Mouse (Mus musculus) Patski (cell line): ENCODE measurements around the gene Sin3b. TPM values are rescaled to one million over a fixed set of nuclear protein-coding genes. Genes with fewer than 3 reads are reported as not detected.
A peak's percentile ranks its signal among the peaks of the same experiment; 100 is the strongest.

Experiments
- ATAC-seq: fragments of 100-300 bp; one replicate; pipeline ENCODE4 v1.8.0; 2021
- CTCF ChIA-PET: fragments of 350-600 bp; sonication (Branson Sonifier 250); formaldehyde crosslinking; loops from one replicate; lab custom pipeline; 2022; ENCODE audit warnings: inconsistent platforms; lab: Charles Lee
- POLR2A ChIA-PET: fragments of 350-600 bp; sonication (Branson Sonifier 250); formaldehyde crosslinking; loops from one replicate; lab custom pipeline; 2022; ENCODE audit warnings: antibody characterized with exemption, inconsistent platforms; lab: Charles Lee
- DNase-seq: peaks from one replicate; pipeline ENCODE4 v3.0.0-alpha.2; 2011; ENCODE audit warnings: low read depth, low spot score
- H3K27me3 ChIP-seq: fragments of 371-371 bp; one replicate; pipeline ENCODE4 v1.5.1; 2021
- CTCF ChIP-seq: fragments of 100-300 bp; IDR thresholded peaks from one replicate; pipeline ENCODE4 v1.5.1; 2021
- in situ Hi-C: fragments of 300-500 bp; cut with MboI; formaldehyde crosslinking; loops from 3 replicates; pipeline ENCODE4 v1.11.1; 2018; ENCODE audit warnings: low pct_unique_long_range_greater_than_20kb, mixed read lengths
- polyA plus RNA-seq: library from polyadenylated mRNA; unstranded; gene quantifications from one replicate; pipeline ENCODE4 v1.2.3, GENCODE M21; 2021

Gene Sin3b
- polyA plus RNA-seq, 1 experiment from 2014 or later: 194 TPM

DNA sequence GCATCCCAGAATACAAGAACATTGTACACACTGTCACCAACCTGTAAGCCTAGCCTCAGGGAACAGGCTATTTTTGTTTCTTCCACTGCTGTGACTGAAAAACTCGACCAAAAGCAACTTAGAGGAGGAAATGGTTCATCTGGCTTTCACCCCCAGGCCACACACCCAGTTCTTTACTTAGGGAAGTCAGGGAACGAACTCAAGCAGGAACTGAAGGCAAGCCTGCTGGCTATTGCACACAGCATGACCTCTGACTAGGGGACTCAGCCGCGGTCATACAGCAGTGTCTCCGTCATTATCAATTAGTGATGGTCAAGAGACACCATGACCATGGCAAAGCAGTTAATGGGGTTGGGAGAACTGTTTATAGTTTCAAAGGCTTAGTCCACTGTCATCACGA, 10.5 kb upstream of the Sin3b start:
- no peak for DNase-seq
- POLR2A ChIA-PET: no interaction called here
- H3K27me3 ChIP-seq: peaks cover 8% of the 10 kb centered on the region
- ATAC-seq: peak; percentile 35
- no peak for TF ChIP-seq CTCF
- CTCF ChIA-PET: no interaction called here
- in situ Hi-C loops: no loop called here

DNA sequence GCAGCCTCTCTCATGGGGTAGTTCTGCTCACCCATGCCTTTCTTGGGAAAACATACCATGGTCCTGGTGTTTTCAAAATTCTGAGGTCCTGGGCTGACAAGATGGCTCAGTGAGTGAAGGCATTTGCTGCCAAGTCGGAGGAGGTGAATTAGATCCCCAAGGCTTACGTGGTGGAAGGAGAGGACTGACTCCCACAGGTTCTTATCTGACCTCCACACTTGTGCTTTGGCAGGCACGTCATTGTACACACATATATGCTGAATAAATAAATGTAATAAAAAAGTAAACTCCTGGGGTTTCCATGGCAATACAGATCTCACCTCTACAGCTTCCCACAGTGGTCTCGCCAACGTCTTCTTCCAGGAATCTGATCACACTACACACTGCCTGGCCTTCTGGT, 6.5 kb upstream of the Sin3b start:
- DNase-seq (no peak), ATAC-seq (no peak)
- CTCF ChIA-PET: interaction anchor here (1.8 kb wide), 1 partner anchor 10 kb away, joined by 5 read pairs; no protein-coding TSS in a partner anchor
- in situ Hi-C loops: no loop called here
- POLR2A ChIA-PET: no interaction called here
- no peak for TF ChIP-seq CTCF
- peaks cover 8% of the 10 kb centered on the region for H3K27me3 ChIP-seq

DNA sequence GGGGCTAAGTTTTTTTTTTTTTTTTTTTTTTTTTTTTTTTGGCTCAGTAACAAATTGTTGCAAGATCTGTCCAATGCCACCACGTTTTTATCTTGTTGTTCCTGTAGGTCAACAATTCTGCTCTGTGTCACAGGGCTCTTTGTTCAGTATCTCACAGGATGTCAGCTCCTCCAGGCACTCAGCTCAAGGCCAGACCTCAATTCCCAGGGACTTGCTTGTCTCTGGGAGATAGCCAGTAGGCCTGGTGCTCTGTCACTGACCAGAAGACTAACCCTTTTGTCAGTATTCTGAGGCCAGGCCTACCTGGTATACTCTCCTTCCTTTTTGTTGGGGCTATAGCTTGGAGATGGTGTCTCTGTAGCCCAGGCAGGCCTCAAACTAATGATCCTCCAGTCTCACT, 2.5 kb upstream of the Sin3b start:
- POLR2A ChIA-PET: interaction anchor here (0.6 kb wide), 1 partner anchor 26 kb away, joined by 5 read pairs; no protein-coding TSS in a partner anchor
- ATAC-seq (no peak), DNase-seq (no peak)
- TF ChIP-seq CTCF: no peak
- in situ Hi-C loops: no loop called here
- CTCF ChIA-PET: interaction anchor here (1.6 kb wide), 1 partner anchor 10 kb away, joined by 3 read pairs; no protein-coding TSS in a partner anchor
- H3K27me3 ChIP-seq: no peaks in the 10 kb centered on the region

DNA sequence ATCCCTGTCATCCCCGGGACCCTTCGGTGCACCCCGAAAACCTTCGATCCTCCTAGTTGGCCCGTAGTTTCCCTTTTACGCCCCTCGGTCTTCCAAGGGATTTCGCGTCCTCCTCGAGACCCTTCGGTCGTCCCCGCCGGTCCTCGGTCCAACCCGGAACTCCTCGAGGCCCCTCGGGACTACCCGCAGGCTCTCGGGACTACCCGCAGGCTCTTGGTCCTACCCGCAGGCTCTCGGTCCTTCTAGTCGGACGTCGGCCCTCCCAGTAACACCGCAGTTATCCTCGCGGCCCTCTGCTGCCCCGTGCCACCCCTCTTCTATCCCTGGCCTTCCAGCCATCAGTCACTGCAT, 541 bp downstream of the Sin3b start:
- CTCF ChIA-PET: no interaction called here
- no peak for TF ChIP-seq CTCF
- DNase-seq: no peak

DNA sequence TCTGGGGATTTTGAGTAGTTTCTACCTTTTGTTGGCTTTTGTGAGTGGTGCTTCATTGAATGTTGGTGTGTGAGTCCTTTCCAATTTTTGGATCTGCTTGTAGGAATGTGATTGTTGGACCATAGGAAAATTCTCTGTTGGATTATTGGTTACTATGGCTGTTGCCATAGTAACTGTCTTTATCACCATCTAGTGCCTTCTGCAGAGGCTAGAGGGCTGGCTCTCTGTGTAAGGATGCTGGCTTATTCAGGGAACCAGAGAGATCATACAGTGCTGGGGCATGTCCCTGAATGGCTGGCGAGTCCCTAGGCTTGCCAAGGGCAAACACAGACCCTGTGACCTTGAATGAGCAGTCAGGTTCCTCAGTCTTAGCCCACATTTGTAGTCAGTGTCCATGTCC, 5.6 kb downstream of the Sin3b start:
- ChIA-PET POLR2A (no interaction called here), CTCF (no interaction called here)
- in situ Hi-C loops: no loop called here
- ATAC-seq (no peak), DNase-seq (no peak)
- no peaks in the 10 kb centered on the region for H3K27me3 ChIP-seq
- TF ChIP-seq CTCF: no peak

More for the DNA sequence above, 541 bp downstream of the Sin3b start:
- H3K27me3 ChIP-seq: no peaks in the 10 kb centered on the region
- ATAC-seq: peak; percentile 52
- POLR2A ChIA-PET: no interaction called here
- in situ Hi-C loops: no loop called here

DNA sequence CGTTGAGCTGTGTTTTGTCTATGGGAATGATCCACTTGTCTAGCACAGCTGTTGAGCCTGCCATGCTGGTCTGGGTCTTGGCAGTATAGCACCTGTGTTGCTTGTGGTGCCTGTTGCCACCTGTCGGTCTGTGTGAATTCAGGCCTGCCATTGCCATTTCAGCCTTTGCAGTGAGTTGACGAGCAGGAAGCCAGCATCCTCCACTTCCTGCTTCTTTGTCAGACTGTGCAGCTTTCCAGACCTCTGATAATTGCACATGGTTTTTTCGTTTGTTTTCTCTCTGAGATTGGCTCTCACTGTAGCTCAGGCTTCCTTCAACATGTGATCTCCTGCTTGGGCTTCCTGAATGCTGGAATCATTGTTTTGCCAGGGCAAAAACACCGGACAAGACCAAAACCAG, 11.9 kb downstream of the Sin3b start:
- ChIA-PET POLR2A (interaction anchor here (0.7 kb wide), 1 partner anchor 24 kb away, joined by 4 read pairs; no protein-coding TSS in a partner anchor), CTCF (interaction anchor here (1.6 kb wide), 1 partner anchor 8 kb away, joined by 6 read pairs; no protein-coding TSS in a partner anchor)
- no peaks in the 10 kb centered on the region for H3K27me3 ChIP-seq
- ATAC-seq: no peak
- no peak for TF ChIP-seq CTCF
- in situ Hi-C loops: no loop called here
- no peak for DNase-seq

DNA sequence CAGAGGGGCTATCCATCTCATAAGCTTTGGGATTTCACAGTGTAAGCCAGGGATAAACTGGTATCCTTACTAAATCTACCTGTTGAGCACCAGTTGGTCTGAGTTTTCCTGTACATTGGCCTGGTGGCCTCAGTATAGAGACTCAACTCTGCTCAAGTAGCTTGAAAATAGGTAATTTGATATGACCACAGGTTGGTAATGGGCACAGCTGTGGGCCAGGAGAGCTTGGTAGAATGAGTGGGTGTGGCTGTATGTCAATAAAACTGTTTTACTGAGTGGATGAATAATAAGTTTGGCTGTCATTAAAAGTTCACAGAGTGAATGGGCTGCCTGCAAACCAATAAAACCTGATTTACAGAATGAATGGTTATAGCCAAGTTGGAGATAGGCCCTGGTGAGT, 13.8 kb downstream of the Sin3b start:
- no peak for TF ChIP-seq CTCF
- no peaks in the 10 kb centered on the region for H3K27me3 ChIP-seq
- CTCF ChIA-PET: no interaction called here
- POLR2A ChIA-PET: interaction anchor here (0.5 to 1.0 kb wide), 2 partner anchors 12 to 173 kb away, joined by 3 read pairs; no protein-coding TSS in a partner anchor
- DNase-seq: no peak
- in situ Hi-C loops: no loop called here
- ATAC-seq: no peak

DNA sequence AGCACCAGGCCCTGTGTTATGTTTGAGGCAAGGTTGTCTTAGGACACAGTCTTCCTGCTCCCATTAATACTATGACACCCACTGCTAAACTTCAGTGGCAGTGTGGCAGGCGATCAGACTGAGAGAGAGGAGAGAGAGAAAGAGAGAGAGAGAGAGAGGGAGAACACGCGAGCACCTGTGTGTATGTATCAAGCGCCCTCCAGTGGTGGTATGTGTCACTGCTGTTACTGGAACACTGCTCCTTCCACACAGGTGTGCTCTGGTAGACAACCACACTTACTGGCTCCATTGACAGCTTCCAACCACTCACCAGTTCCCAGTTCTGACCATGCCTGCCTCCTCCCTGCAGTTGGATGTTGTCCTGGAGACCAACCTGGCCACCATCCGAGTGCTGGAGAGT, 23.0 kb downstream of the Sin3b start:
- ATAC-seq: no peak
- no peaks in the 10 kb centered on the region for H3K27me3 ChIP-seq
- ChIA-PET CTCF (interaction anchor here (0.8 to 2.5 kb wide), 3 partner anchors 8 to 65 kb away, joined by 3 to 4 read pairs (median 3); no protein-coding TSS in a partner anchor), POLR2A (no interaction called here)
- in situ Hi-C loops: loop anchor here (5.0 kb wide), 1 partner anchor 64 kb away; no protein-coding TSS in a partner anchor
- no peak for TF ChIP-seq CTCF
- no peak for DNase-seq

DNA sequence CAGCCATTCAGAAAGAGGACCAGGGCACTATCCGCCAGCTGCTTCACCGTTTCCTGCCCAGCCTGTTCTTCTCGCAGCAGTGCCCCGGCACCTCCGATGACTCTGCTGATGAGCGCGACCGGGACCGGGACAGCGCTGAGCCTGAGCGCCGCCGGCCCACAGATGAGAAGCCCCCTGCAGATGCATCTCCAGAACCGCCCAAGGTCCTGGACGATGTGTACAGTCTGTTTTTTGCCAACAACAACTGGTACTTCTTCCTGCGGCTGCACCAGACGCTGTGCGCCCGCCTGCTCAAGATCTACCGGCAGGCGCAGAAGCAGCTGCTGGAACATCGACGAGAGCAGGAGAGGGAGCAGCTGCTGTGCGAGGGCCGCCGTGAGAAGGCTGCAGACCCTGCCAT, 26.8 kb downstream of the Sin3b start:
- ChIA-PET POLR2A (interaction anchor here (0.6 to 1.6 kb wide), 2 partner anchors 22 to 149 kb away, joined by 3 read pairs; no protein-coding TSS in a partner anchor), CTCF (interaction anchor here (0.9 kb wide), 3 partner anchors 10 to 70 kb away, joined by 3 to 4 read pairs (median 3); no protein-coding TSS in a partner anchor)
- ATAC-seq (no peak), DNase-seq (no peak)
- no peak for TF ChIP-seq CTCF
- no peaks in the 10 kb centered on the region for H3K27me3 ChIP-seq
- in situ Hi-C loops: loop anchor here (5.0 kb wide), 1 partner anchor 68 kb away; no protein-coding TSS in a partner anchor

DNA sequence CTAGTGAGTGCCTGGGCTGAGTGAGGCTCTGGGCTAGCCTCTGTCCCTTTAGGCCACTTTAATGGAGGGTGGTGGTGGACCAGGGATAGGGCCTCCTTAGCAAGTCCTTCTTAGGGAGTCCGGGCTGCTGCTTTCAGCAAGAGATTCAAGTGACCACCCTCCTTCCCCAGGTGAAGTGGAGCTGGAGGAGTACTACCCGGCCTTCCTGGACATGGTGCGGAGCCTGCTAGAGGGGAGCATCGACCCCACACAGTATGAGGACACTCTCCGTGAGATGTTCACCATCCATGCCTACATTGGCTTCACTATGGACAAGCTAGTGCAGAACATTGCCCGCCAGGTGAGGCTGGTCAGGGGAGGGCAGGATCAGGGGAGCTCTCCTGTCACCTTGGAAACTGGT, 27.2 kb downstream of the Sin3b start:
- no peak for TF ChIP-seq CTCF
- no peaks in the 10 kb centered on the region for H3K27me3 ChIP-seq
- POLR2A ChIA-PET: interaction anchor here (1.6 kb wide), 1 partner anchor 23 kb away, joined by 3 read pairs; no protein-coding TSS in a partner anchor
- in situ Hi-C loops: no loop called here
- DNase-seq (no peak), ATAC-seq (no peak)
- CTCF ChIA-PET: interaction anchor here (0.9 kb wide), 2 partner anchors 9 to 16 kb away, joined by 3 read pairs; no protein-coding TSS in a partner anchor

DNA sequence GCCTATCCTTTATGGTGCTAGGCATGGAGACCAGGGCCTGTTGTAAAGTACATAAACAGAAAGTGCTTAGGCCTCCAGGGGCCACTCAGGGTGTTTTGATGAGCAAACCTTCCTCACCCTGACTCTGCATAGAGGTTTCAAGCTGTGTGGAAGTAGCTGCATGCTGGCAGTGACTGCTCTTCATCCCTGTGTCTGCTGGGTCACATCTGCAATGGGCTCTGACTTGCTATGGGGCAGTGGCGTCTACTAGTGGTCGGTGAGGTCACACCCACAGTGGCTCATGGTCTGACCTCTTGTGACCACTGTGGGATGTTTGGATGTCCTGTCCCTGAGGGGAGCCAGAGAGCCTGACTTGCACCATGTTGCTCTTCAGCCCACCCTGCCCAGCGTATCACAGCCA, 28.0 kb downstream of the Sin3b start:
- ATAC-seq (no peak), DNase-seq (no peak)
- ChIA-PET CTCF (interaction anchor here (1.5 kb wide), 1 partner anchor 71 kb away, joined by 4 read pairs; no protein-coding TSS in a partner anchor), POLR2A (interaction anchor here (0.7 kb wide), 1 partner anchor 55 kb away, joined by 3 read pairs; no protein-coding TSS in a partner anchor)
- H3K27me3 ChIP-seq: no peaks in the 10 kb centered on the region
- TF ChIP-seq CTCF: no peak
- in situ Hi-C loops: no loop called here
